Mouse (Mus musculus): Measurements from ENCODE around the gene Zeb2. TPM values are rescaled to one million over a fixed set of nuclear protein-coding genes. Genes with fewer than 3 reads are reported as not detected.

Gene Zeb2
- polyA plus RNA-seq, 1 experiment: 143 TPM

- TF ChIP-seq CTCF (IDR thresholded peaks at IDR 0.05; ENCODE audit: control insufficient read depth, insufficient read depth, low read length) (no peak), POLR2A (IDR thresholded peaks at IDR 0.05; ENCODE audit: borderline replicate concordance, control insufficient read depth, low read depth, low read length) (no peak)
- no peak overlapping the region for H3K4me3 ChIP-seq (replicated peaks; ENCODE audit: control insufficient read depth, low read depth, low read length)
- no peak overlapping the region for H3K27ac ChIP-seq (ENCODE audit: control insufficient read depth, insufficient read depth, low read depth, low read length, poor library complexity)
- 16% methylated on average over 6 of the region's 6 CpGs for WGBS
- no peaks in the 10 kb centered on the region; the same call in 1 of the 2 replicates for H3K4me1 ChIP-seq (ENCODE audit: control insufficient read depth, insufficient read depth, low read length)
These were observed 164.3 kb downstream of the Zeb2 start for GRCm38 (mm10) chr2:44952830-44953422.

GRCm38 (mm10) chr2:44951651-44952213 lies 165.5 kb downstream of the Zeb2 start:
- WGBS: 81% methylated on average over 4 of the region's 4 CpGs
- H3K4me3 ChIP-seq (replicated peaks; ENCODE audit: control insufficient read depth, low read depth, low read length): no peak overlapping the region
- H3K4me1 ChIP-seq (ENCODE audit: control insufficient read depth, insufficient read depth, low read length): no peaks in the 10 kb centered on the region; the same call in 1 of the 2 replicates
- H3K27ac ChIP-seq (ENCODE audit: control insufficient read depth, insufficient read depth, low read depth, low read length, poor library complexity): no peak overlapping the region
- no peak for TF ChIP-seq CTCF (IDR thresholded peaks at IDR 0.05; ENCODE audit: control insufficient read depth, insufficient read depth, low read length)
- TF ChIP-seq POLR2A (IDR thresholded peaks at IDR 0.05; ENCODE audit: borderline replicate concordance, control insufficient read depth, low read depth, low read length): no peak

- 83% methylated on average over 2 of the region's 2 CpGs for WGBS
- Histone ChIP-seq H3K4me3 (replicated peaks; ENCODE audit: control insufficient read depth, low read depth, low read length) (no peak overlapping the region), H3K4me1 (ENCODE audit: control insufficient read depth, insufficient read depth, low read length) (no peaks in the 10 kb centered on the region), H3K27ac (ENCODE audit: control insufficient read depth, insufficient read depth, low read depth, low read length, poor library complexity) (no peak overlapping the region)
- no peak for TF ChIP-seq POLR2A (IDR thresholded peaks at IDR 0.05; ENCODE audit: borderline replicate concordance, control insufficient read depth, low read depth, low read length)
- TF ChIP-seq CTCF (IDR thresholded peaks at IDR 0.05; ENCODE audit: control insufficient read depth, insufficient read depth, low read length): no peak
These were observed 172.5 kb downstream of the Zeb2 start for GRCm38 (mm10) chr2:44944689-44945088.

Other genes starting within 250 kb of the Zeb2 start
- 6.3 and 10.6 TPM in 2 replicates for gene Gtdc1, start 189.7 kb downstream of the Zeb2 start, polyA plus RNA-seq (2011; ENCODE audit: insufficient read depth, insufficient read length, low replicate concordance, missing spikeins)